Comparison of ENCODE assay signal across 8 mouse cellular contexts in genomic region chr2:131952961-131953538, GRCm38 (mm10). TPM values are rescaled to one million over a fixed set of nuclear protein-coding genes. Genes with fewer than 3 reads are reported as not detected.
A peak's percentile ranks its signal among the peaks of the same experiment; 100 is the strongest.
DNase-seq lines count a peak whose midpoint lies in the region; ATAC-seq lines count a peak whose summit lies in the region.

No protein-coding gene starts in this region.

- 23% methylated on average over 29 of the region's 29 CpGs for WGBS in embryonic facial prominence, embryonic 11.5 days
- WGBS in hindbrain, embryonic 13.5 days: 17% methylated on average over 29 of the region's 29 CpGs
- 13% methylated on average over 29 of the region's 29 CpGs for WGBS in limb, embryonic 15.5 days
- 12% methylated on average over 29 of the region's 29 CpGs for WGBS in neural tube, embryonic 13.5 days

- ATAC-seq in embryonic facial prominence, embryonic 11.5 days (replicated peaks; ENCODE audit: insufficient number of reproducible peaks, low FRiP score, low TSS enrichment, low read depth): no peak
- no peak for ATAC-seq in hindbrain, embryonic 13.5 days (ENCODE audit: low FRiP score)
- no peak for ATAC-seq in limb, embryonic 15.5 days (ENCODE audit: insufficient number of reproducible peaks, low FRiP score, low TSS enrichment, low read depth)
- no peak for ATAC-seq in neural tube, embryonic 13.5 days (ENCODE audit: low read depth)

- no peaks in the 10 kb centered on the region for H3K4me1 ChIP-seq in embryonic facial prominence, embryonic 11.5 days (ENCODE audit: control insufficient read depth, insufficient read depth, low read length)
- peaks cover 24% of the 10 kb centered on the region for H3K4me1 ChIP-seq in hindbrain, embryonic 13.5 days (replicated peaks)
- peaks cover 25% of the 10 kb centered on the region for H3K4me1 ChIP-seq in limb, embryonic 15.5 days
- H3K4me1 ChIP-seq in neural tube, embryonic 13.5 days (replicated peaks): peaks cover 18% of the 10 kb centered on the region

- peak; percentile 47 for DNase-seq in embryo, embryonic 10 days (ENCODE audit: low spot score)
- no peak for DNase-seq in embryo, embryonic 9.5 days (ENCODE audit: extremely low spot score)
- DNase-seq in embryonic facial prominence, embryonic 11.5 days (ENCODE audit: low spot score): peak; percentile 33
- DNase-seq in spleen, adult 18-20 months: no peak
- DNase-seq in left cerebral cortex, postnatal 4 days: no peak

- intact Hi-C loops in left cerebral cortex, postnatal 4 days (cut with DNase I): no loop called here

- H3K27ac ChIP-seq in embryonic facial prominence, embryonic 11.5 days (replicated peaks; ENCODE audit: low read depth, low read length): no peak overlapping the region
- H3K27ac ChIP-seq in hindbrain, embryonic 13.5 days: no peak overlapping the region
- H3K27ac ChIP-seq in limb, embryonic 15.5 days: no peak overlapping the region
- H3K27ac ChIP-seq in neural tube, embryonic 13.5 days (replicated peaks): no peak overlapping the region

- no peak overlapping the region for H3K4me3 ChIP-seq in embryonic facial prominence, embryonic 11.5 days (ENCODE audit: low read depth, low read length)
- peak overlapping the region; percentile 8 for H3K4me3 ChIP-seq in hindbrain, embryonic 13.5 days
- peak overlapping the region; percentile 14; the same call in 1 of the 2 replicates for H3K4me3 ChIP-seq in limb, embryonic 15.5 days
- H3K4me3 ChIP-seq in neural tube, embryonic 13.5 days: peak overlapping the region; percentile 3; the same call in 1 of the 2 replicates

- no peaks in the 10 kb centered on the region for H3K36me3 ChIP-seq in embryonic facial prominence, embryonic 11.5 days (replicated peaks; ENCODE audit: control insufficient read depth, insufficient read depth, low read depth, low read length)
- H3K36me3 ChIP-seq in hindbrain, embryonic 13.5 days: no peaks in the 10 kb centered on the region
- no peaks in the 10 kb centered on the region for H3K36me3 ChIP-seq in limb, embryonic 15.5 days
- no peaks in the 10 kb centered on the region for H3K36me3 ChIP-seq in neural tube, embryonic 13.5 days

- no peak overlapping the region for H3K9ac ChIP-seq in embryonic facial prominence, embryonic 11.5 days (replicated peaks; ENCODE audit: low read length)
- no peak overlapping the region; the same call in 1 of the 2 replicates for H3K9ac ChIP-seq in hindbrain, embryonic 13.5 days
- no peak overlapping the region for H3K9ac ChIP-seq in limb, embryonic 15.5 days
- 0 out of 2 replicates have a peak overlapping the region, but pooled peaks have one; percentile 8 for H3K9ac ChIP-seq in neural tube, embryonic 13.5 days

- H3K9me3 ChIP-seq in embryonic facial prominence, embryonic 11.5 days (replicated peaks; ENCODE audit: control insufficient read depth, low read length): no peaks in the 10 kb centered on the region
- H3K9me3 ChIP-seq in hindbrain, embryonic 13.5 days: no peaks in the 10 kb centered on the region
- no peaks in the 10 kb centered on the region for H3K9me3 ChIP-seq in limb, embryonic 15.5 days
- no peaks in the 10 kb centered on the region for H3K9me3 ChIP-seq in neural tube, embryonic 13.5 days

- H3K27me3 ChIP-seq in embryonic facial prominence, embryonic 11.5 days (ENCODE audit: control insufficient read depth, insufficient read depth, low read length): peaks cover 10% of the 10 kb centered on the region
- peaks cover 57% of the 10 kb centered on the region for H3K27me3 ChIP-seq in hindbrain, embryonic 13.5 days
- peaks cover 39% of the 10 kb centered on the region for H3K27me3 ChIP-seq in limb, embryonic 15.5 days
- peaks cover 46% of the 10 kb centered on the region for H3K27me3 ChIP-seq in neural tube, embryonic 13.5 days

- H3K4me2 ChIP-seq in embryonic facial prominence, embryonic 11.5 days (ENCODE audit: low read depth, low read length): peak overlapping the region; percentile 16
- peak overlapping the region; percentile 44 for H3K4me2 ChIP-seq in hindbrain, embryonic 13.5 days
- peak overlapping the region; percentile 25 for H3K4me2 ChIP-seq in limb, embryonic 15.5 days
- H3K4me2 ChIP-seq in neural tube, embryonic 13.5 days: peak overlapping the region; percentile 43

RNA-seq across cellular contexts. Expression of gene Prnd, which starts 2.4 kb away (rescaled TPM):
- 15.1 and 15.6 TPM in 2 replicates for polyA plus RNA-seq in embryonic facial prominence, embryonic 11.5 days (2014; fragmentation: Nextera tagmentation; extraction: Ambion mirVana)
- 11.8 and 13.3 TPM in 2 replicates for polyA plus RNA-seq in hindbrain, embryonic 13.5 days (2015; fragmentation: Nextera tagmentation; extraction: Ambion mirVana)
- polyA plus RNA-seq in limb, embryonic 15.5 days (2015; fragmentation: Nextera tagmentation; extraction: Ambion mirVana): 49.7 and 54.0 TPM in 2 replicates
- polyA plus RNA-seq in neural tube, embryonic 13.5 days (2015; fragmentation: Nextera tagmentation; extraction: Ambion mirVana): 11.5 and 13.9 TPM in 2 replicates
- total RNA-seq in left cerebral cortex, postnatal 4 days (2021): 10 to 100 TPM in 1 of 2 experiments, 1 to 10 TPM in 1; 8.1 to 10.0 TPM

RNA-seq across cellular contexts. Expression of gene Prn, which starts 43.3 kb away (rescaled TPM):
- not detected in 2 replicates for polyA plus RNA-seq in embryonic facial prominence, embryonic 11.5 days (2014; fragmentation: Nextera tagmentation; extraction: Ambion mirVana)
- not detected in 2 replicates for polyA plus RNA-seq in hindbrain, embryonic 13.5 days (2015; fragmentation: Nextera tagmentation; extraction: Ambion mirVana)
- polyA plus RNA-seq in limb, embryonic 15.5 days (2015; fragmentation: Nextera tagmentation; extraction: Ambion mirVana): not detected in 2 replicates
- polyA plus RNA-seq in neural tube, embryonic 13.5 days (2015; fragmentation: Nextera tagmentation; extraction: Ambion mirVana): not detected in 2 replicates
- total RNA-seq in left cerebral cortex, postnatal 4 days (2021): 1 to 10 TPM in 1 of 2 experiments, not detected in 1; 1.1 TPM

RNA-seq across cellular contexts. Expression of gene Prnp, which starts 43.3 kb away (rescaled TPM):
- 23.7 and 24.0 TPM in 2 replicates for polyA plus RNA-seq in embryonic facial prominence, embryonic 11.5 days (2014; fragmentation: Nextera tagmentation; extraction: Ambion mirVana)
- polyA plus RNA-seq in hindbrain, embryonic 13.5 days (2015; fragmentation: Nextera tagmentation; extraction: Ambion mirVana): 113 and 118 TPM in 2 replicates
- 59.1 and 64.1 TPM in 2 replicates for polyA plus RNA-seq in limb, embryonic 15.5 days (2015; fragmentation: Nextera tagmentation; extraction: Ambion mirVana)
- polyA plus RNA-seq in neural tube, embryonic 13.5 days (2015; fragmentation: Nextera tagmentation; extraction: Ambion mirVana): 128 and 129 TPM in 2 replicates
- total RNA-seq in left cerebral cortex, postnatal 4 days (2021): 100 to 1,000 TPM; 227 to 254 TPM

Comparison
In these comparisons a context has a peak if more than half of its experiments do, and no peak if none do; other contexts are left out.
1. DNase-seq: peak in embryo, embryonic 10 days (single experiment) and embryonic facial prominence, embryonic 11.5 days (single experiment); none in embryo, embryonic 9.5 days (single experiment), spleen, adult 18-20 months (0 of 2) and left cerebral cortex, postnatal 4 days (single experiment).
2. Peak in every context shown above with its lines, with median percentiles within 50 percentile points of each other: H3K4me2 ChIP-seq.